Mouse (Mus musculus) heart, postnatal 0 days (tissue): ENCODE data around the gene Immp2l.

Experiments
- CTCF ChIP-seq: IDR thresholded peaks from 2 replicates; pipeline ENCODE4 v1.5.1; 2016; ENCODE audit warnings: antibody characterized with exemption, control low read depth, low read depth
- EP300 ChIP-seq: IDR thresholded peaks from 2 replicates; pipeline ENCODE4 v1.6.1; 2016; ENCODE audit warnings: antibody characterized with exemption, low read depth

DNA sequence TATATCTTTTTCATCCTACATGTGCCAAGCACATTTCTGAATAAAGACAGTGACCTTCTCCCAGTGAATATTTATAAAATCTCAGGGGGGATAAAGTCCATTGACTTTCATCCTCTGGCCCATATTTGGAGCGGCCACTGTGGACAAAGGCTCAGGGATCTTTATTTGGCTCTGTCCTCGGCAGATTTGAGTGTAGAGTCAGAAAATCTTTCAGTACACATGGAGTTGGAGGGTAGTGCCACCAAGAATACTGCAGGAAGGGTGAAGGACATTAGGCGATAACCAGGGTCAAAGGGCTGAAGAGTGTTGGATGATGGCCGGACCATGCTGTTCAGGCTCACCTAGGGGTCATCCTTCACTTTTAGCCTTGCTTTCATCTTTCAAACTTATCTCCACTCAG lies 321.7 kb downstream of the Immp2l start:
- no peak for TF ChIP-seq CTCF
- no peak for TF ChIP-seq EP300
